Mouse (Mus musculus) G1E (cell line): ENCODE results near the gene Astn1. TPM values are rescaled to one million over a fixed set of nuclear protein-coding genes. Genes with fewer than 3 reads are reported as not detected.

Experiments used
- ATAC-seq: 2 replicates; pipeline ENCODE4 v1.8.0; 2016; ENCODE audit warnings: mild to moderate bottlenecking; ENCODE audit not compliant: insufficient number of reproducible peaks, poor library complexity, low FRiP score, severe bottlenecking; ENCODE audit errors: extremely low read depth
- DNase-seq: peaks from one replicate; pipeline ENCODE4 v3.0.0; 2012; ENCODE audit warnings: low spot score
- H3K27me3 ChIP-seq: 2 replicates; pipeline ENCODE4 v1.6.1; 2012; ENCODE audit warnings: mild to moderate bottlenecking, low read length, inconsistent platforms; ENCODE audit not compliant: insufficient read depth
- H3K36me3 ChIP-seq: replicated peaks from 2 replicates; pipeline ENCODE3; 2012; ENCODE audit warnings: mild to moderate bottlenecking, inconsistent platforms
- H3K4me1 ChIP-seq: 2 replicates; pipeline ENCODE4 v1.6.1; 2012; ENCODE audit warnings: low read depth, low read length, inconsistent platforms, mixed read lengths; ENCODE audit not compliant: insufficient read depth
- H3K4me3 ChIP-seq: 2 replicates; pipeline ENCODE4 v1.5.1; 2012; ENCODE audit warnings: low read depth, mild to moderate bottlenecking, inconsistent platforms, low read length, moderate library complexity, mixed read lengths
- H3K9me3 ChIP-seq: replicated peaks from 2 replicates; pipeline ENCODE4 v1.6.1; 2012; ENCODE audit warnings: inconsistent platforms
- CTCF ChIP-seq: IDR thresholded peaks from 2 replicates; pipeline ENCODE4 v1.5.1; 2012; ENCODE audit warnings: low read depth, low read length, inconsistent platforms, mixed read lengths
- GATA1 ChIP-seq: IDR thresholded peaks from 2 replicates; pipeline ENCODE4 v1.6.1; 2012; ENCODE audit warnings: borderline replicate concordance, low read length, inconsistent platforms, mixed read lengths
- GATA2 ChIP-seq: IDR thresholded peaks from 2 replicates; pipeline ENCODE4 v1.6.1; 2012; ENCODE audit warnings: low read depth, low read length, inconsistent platforms, borderline replicate concordance
- POLR2AphosphoS5 ChIP-seq: IDR thresholded peaks from 2 replicates; pipeline ENCODE4 v1.6.1; 2012; ENCODE audit warnings: low read depth, low read length, inconsistent platforms; ENCODE audit not compliant: insufficient replicate concordance
- TAL1 ChIP-seq: conservative IDR thresholded peaks from 2 replicates; pipeline ENCODE4 v1.6.1; 2012; ENCODE audit warnings: low read depth, low read length, inconsistent platforms, mixed read lengths
- polyA plus RNA-seq: library from polyadenylated mRNA; stranded (reverse); fragments of >175 nt; gene quantifications from 2 replicates; pipeline ENCODE4 v1.2.3, GENCODE M21; 2012
- total RNA-seq, 2 experiments: library from RNA; stranded (forward) in 1 of 2; stranded (reverse) in 1 of 2; fragments of 200-1000 nt in 1 of 2; fragments of >200 nt in 1 of 2; fragmentation: Nextera tagmentation in 1 of 2; gene quantifications; 2 replicates each; pipeline ENCODE4 v1.2.3; 2014 to 2017

Astn1 gene
- total and polyA plus RNA-seq, 3 experiments: 0.08 to 0.16 TPM; not detected in 1

DNA sequence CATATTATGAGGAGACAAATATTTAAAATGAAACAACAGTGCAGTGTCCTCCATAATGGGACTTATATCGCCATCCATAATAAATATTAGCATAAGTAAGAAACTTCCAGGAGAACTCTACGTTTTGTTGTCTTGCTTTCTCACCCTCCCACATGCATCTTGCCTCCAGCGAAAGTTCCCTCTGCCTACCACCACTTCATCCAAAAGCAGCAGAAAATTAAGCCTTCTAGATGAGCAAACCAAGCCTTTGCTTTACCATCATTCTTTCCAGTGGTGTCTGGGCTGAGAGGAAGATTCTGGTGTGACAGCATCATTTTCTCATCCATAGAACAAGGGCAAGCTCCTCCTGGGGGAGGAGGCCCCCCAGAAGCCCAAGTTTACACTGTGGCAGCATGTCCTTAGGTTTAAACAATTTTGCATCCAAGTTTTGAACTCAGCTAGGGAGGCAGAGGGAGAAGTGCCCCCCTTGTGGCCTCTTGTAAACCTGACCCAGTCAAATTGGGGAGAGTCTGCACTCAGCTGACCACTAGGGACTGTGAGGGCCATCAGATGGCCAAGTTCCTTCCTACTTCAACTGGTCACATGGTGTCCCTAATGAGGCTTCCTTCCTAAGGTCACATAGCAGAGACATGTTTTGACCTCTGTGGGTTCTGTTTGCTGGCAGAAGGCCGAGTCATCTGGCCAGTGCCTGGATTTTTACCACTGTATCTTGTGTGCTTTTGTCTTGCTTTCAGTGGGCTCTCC lies 147.2 kb downstream of the Astn1 start:
- no peak overlapping the region for H3K4me3 ChIP-seq
- no peaks in the 10 kb centered on the region for H3K27me3 ChIP-seq
- no peaks in the 10 kb centered on the region for H3K36me3 ChIP-seq
- ATAC-seq (no peak), DNase-seq (no peak)
- no peaks in the 10 kb centered on the region for H3K4me1 ChIP-seq
- H3K9me3 ChIP-seq: peaks cover 44% of the 10 kb centered on the region
- TF ChIP-seq GATA1 (no peak), TAL1 (no peak), GATA2 (no peak), POLR2AphosphoS5 (no peak), CTCF (no peak)

DNA sequence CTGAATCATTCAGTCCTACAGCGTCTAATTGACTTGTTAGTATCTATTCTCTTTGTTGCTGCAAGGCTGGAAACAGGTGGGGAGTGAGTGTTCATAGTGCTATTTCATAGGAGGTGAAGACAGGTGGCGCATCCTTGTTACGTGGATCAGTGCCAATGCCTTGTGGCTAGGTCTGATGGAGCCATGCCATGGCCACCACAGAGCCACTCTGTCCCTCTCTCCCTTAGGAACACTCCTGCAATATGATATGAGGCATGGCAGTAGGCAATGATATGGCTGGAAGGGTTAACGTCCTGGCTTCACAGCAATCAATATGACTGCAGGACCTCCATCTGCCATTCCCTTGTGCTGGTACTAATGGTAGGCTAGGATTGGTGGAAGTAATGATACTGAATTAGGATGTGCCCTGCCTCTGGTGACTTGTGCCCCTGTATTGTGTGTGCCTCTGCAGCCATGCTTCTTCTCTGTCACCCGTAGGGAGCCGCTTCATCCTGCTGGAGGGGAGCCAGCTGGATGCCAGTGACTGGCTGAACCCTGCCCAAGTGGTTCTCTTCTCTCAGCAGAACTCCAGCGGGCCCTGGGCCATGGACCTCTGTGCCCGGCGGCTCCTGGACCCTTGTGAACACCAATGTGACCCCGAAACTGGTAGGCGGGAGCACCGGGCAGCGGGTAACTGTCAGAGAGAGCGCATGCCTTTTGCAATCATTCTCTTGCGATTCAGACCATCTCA lies 148.6 kb downstream of the Astn1 start:
- no peak for TF ChIP-seq GATA1
- ATAC-seq: no peak
- no peak overlapping the region for H3K4me3 ChIP-seq

DNA sequence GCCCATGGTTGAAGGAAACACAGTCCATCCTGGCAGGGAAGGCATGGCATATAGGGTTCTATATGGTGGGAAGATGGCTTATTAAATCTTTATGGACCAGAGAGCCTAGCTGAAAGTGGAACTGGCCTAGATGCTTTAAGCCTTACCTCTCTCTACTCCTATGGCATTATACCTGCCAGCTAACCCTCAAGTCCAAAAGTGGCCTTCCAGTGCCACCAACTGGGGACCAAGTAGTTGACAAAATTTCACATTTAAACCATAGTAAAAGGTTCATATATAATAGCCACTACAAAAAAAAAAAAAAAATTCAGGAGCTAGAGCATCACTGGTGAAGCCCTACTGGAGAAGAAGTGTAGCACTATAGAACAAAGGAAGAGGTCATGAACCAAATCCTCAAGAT lies 150.0 kb downstream of the Astn1 start:
- no peaks in the 10 kb centered on the region for H3K36me3 ChIP-seq
- no peaks in the 10 kb centered on the region for H3K4me1 ChIP-seq
- H3K27me3 ChIP-seq: no peaks in the 10 kb centered on the region
- TF ChIP-seq CTCF (no peak), TAL1 (no peak), GATA1 (no peak), POLR2AphosphoS5 (no peak), GATA2 (no peak)
- ATAC-seq (no peak), DNase-seq (no peak)
- no peak overlapping the region for H3K4me3 ChIP-seq
- H3K9me3 ChIP-seq: peaks cover 42% of the 10 kb centered on the region

More for the DNA sequence above, 148.6 kb downstream of the Astn1 start:
- Histone ChIP-seq H3K27me3 (no peaks in the 10 kb centered on the region), H3K4me1 (no peaks in the 10 kb centered on the region), H3K36me3 (no peaks in the 10 kb centered on the region), H3K9me3 (peaks cover 41% of the 10 kb centered on the region)
- DNase-seq: no peak

DNA sequence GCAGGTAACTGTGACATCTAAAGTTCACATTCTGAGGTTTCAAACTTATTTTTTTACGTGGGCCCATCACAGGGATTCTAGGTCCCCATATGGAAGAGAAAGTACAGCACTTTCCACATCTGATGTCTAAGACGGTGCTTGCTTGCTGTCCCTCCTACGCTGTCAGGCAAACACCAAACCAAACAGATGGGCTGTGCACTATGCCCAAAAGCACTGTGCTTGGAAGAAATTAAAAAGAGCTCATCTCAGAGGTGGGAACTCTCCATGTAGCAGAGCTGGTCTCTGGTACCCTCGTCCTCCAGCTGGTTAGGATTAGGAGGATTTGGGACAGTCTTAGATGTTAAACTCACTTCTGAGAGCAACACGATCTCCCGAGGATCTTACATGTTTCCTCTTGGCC lies 150.6 kb downstream of the Astn1 start:
- no peak for ATAC-seq
- no peak for DNase-seq
- no peak for TF ChIP-seq TAL1
- no peak for TF ChIP-seq CTCF
- TF ChIP-seq POLR2AphosphoS5: no peak
- no peak for TF ChIP-seq GATA2
- no peak for TF ChIP-seq GATA1
- no peaks in the 10 kb centered on the region for H3K36me3 ChIP-seq
- peaks cover 39% of the 10 kb centered on the region for H3K9me3 ChIP-seq
- no peak overlapping the region for H3K4me3 ChIP-seq
- no peaks in the 10 kb centered on the region for H3K27me3 ChIP-seq
- H3K4me1 ChIP-seq: no peaks in the 10 kb centered on the region

DNA sequence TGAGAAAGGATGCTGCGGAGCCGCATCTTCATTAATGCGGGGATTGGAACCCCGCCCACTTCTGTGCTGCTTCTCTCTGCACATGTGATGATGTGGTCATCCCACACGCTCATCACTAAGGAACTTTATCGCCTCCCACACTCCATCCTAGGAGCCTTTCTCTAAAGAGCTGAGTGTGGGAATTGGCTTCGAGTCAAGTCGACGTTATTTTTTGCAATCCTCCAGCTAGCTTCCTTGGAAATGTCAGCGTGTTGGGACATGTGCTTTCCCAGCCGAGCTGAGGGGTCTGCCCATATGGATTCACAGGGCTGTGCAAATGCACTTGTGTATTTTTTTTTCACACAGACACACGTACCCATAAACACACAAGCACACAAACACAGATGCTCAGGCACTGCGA lies 151.5 kb downstream of the Astn1 start:
- Histone ChIP-seq H3K27me3 (no peaks in the 10 kb centered on the region), H3K36me3 (no peaks in the 10 kb centered on the region), H3K9me3 (peaks cover 39% of the 10 kb centered on the region), H3K4me3 (no peak overlapping the region), H3K4me1 (no peaks in the 10 kb centered on the region)
- DNase-seq: no peak
- TF ChIP-seq POLR2AphosphoS5: no peak
- TF ChIP-seq GATA2: no peak
- TF ChIP-seq GATA1: no peak
- no peak for TF ChIP-seq CTCF
- no peak for TF ChIP-seq TAL1
- no peak for ATAC-seq

DNA sequence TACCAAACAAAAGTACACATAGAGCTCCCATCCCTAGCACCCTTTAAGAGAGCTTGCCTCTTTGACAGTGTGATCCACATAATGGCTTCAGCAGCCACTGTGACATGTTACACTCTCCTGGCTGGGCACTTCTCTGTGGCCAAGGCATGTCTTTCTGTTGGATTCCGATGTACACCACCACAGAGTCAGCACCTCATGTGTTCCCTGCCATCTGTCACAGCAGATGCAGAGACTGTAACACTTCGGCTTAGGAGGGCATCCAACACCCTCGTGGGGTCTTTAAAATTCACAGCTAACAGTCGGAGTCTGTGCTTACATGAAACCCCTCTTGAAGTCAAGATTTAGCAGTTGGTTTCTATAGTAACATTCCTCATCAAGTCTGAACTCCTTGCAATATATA lies 154.5 kb downstream of the Astn1 start:
- Histone ChIP-seq H3K4me1 (no peaks in the 10 kb centered on the region), H3K36me3 (no peaks in the 10 kb centered on the region), H3K9me3 (peaks cover 23% of the 10 kb centered on the region), H3K27me3 (no peaks in the 10 kb centered on the region), H3K4me3 (no peak overlapping the region)
- DNase-seq (no peak), ATAC-seq (no peak)
- TF ChIP-seq POLR2AphosphoS5 (no peak), TAL1 (no peak), GATA1 (no peak), CTCF (no peak), GATA2 (no peak)

DNA sequence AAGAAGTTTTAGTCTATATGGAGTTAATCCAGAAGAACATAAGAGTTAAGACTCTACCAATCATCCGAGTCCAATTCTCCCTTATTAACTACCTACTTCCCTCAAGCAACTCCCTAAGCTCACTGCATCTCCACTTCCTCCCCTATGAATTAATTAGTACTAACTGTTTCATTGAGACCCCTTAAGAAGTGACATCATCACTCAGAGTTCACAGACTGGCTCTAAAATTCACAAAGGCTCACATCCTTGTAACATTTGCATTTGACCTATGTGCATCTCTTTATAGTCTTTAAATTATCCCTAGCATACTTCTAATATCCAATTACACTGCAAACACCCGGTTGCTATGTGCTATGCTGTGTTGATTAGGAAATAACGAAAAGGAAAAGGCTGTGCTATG lies 174.1 kb downstream of the Astn1 start:
- no peaks in the 10 kb centered on the region for H3K4me1 ChIP-seq
- ATAC-seq (no peak), DNase-seq (no peak)
- H3K36me3 ChIP-seq: no peaks in the 10 kb centered on the region
- H3K27me3 ChIP-seq: no peaks in the 10 kb centered on the region
- peaks cover 2% of the 10 kb centered on the region; the same call in 1 of the 2 replicates for H3K9me3 ChIP-seq
- H3K4me3 ChIP-seq: no peak overlapping the region
- no peak for TF ChIP-seq TAL1
- TF ChIP-seq POLR2AphosphoS5: no peak
- TF ChIP-seq GATA1: no peak
- no peak for TF ChIP-seq CTCF
- no peak for TF ChIP-seq GATA2
